Mouse (Mus musculus) gastrocnemius, adult 8-10 months (tissue): Measurements from ENCODE around the gene Foxk1. TPM values are rescaled to one million over a fixed set of nuclear protein-coding genes. Genes with fewer than 3 reads are reported as not detected.

ENCODE experiments used
- DNase-seq, 2 experiments: peaks; one replicate each; pipeline ENCODE4 v3.0.0; 2022; ENCODE audit warnings: low spot score in 2 of 2
- total RNA-seq, 4 experiments: library from RNA; stranded (reverse); gene quantifications; 2 replicates each; pipeline ENCODE4 v1.2.4; 2022

The Foxk1 gene
- total RNA-seq, 4 experiments from 2014 or later, result 15.6 to 20.9 (median 17.7) TPM

DNA sequence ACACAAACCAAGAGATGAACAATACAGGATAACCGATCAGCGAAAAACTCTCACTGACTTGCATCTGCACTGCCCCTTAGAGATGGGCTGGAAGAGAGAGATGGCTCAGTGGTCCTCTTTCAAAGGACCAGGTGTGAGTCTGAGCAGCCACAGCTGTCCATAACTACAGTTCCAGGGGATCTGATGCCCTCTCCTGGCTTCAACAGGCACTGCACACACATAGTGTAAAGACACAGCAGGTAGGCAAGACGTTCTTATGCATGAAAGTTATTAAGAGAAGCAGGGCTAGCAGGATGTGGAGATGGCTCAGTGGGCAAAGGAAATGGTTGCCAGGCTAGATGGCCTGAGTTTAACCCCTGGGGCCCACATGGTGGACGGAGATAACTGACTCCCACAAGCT, 13.6 kb upstream of the Foxk1 start:
- DNase-seq, result no peak

DNA sequence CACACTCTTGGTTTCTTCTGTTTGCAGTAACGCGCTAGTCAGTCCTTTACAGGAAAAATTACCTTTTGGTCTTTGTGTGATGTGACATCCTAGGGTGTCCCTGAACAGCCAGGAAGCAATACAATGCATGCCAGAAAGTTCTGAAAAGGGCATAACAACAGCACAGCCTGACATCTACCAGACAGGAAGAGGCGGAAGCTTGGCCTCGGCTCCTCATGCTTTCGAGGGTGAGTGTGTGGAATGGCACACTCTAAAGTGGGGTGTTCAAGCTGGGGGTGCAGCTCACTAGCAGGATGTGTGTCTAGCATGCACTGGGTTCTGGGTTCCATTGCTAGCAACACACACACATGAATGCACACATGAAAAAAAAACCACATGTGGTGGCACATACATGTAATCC, 9.6 kb upstream of the Foxk1 start:
- DNase-seq, result no peak

DNA sequence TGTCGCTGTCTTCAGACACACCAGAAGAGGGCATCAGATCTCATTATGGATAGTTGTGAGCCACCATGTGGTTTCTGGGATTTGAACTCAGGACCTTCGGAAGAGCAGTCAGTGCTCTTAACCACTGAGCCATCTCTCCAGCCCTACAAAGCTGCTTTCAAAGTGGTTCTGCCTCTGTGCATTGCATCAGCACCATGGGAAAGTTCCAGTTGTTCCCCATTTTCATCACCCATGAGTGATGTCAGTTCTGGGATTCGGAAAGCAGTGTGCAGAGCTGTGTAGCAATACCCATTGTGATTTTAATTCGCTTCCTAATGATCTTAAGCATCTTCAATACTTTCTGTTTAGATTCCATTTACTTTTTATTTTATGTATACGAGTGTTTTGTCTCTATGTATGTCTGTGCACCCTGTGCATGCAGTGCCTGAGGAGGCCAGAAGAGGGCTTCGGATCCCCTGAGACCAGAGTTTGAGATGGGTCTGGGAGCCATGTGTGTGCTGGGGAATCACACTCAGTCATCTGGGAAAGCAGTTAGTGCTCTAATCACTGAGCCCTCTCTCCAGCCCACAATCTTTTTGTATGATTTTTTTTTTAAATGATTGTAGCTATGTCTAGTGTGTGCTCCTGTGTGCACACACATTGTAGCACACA, 6.6 kb upstream of the Foxk1 start:
- DNase-seq, result no peak

- DNase-seq, result no peak
Measured at GRCm38 (mm10) chr5:142395909-142396308, 5.4 kb upstream of the Foxk1 start.

GRCm38 (mm10) chr5:142400181-142400883, 965 bp upstream of the Foxk1 start:
- DNase-seq, result no peak

GRCm38 (mm10) chr5:142401641-142402625, 636 bp downstream of the Foxk1 start:
- no peak for DNase-seq

DNA sequence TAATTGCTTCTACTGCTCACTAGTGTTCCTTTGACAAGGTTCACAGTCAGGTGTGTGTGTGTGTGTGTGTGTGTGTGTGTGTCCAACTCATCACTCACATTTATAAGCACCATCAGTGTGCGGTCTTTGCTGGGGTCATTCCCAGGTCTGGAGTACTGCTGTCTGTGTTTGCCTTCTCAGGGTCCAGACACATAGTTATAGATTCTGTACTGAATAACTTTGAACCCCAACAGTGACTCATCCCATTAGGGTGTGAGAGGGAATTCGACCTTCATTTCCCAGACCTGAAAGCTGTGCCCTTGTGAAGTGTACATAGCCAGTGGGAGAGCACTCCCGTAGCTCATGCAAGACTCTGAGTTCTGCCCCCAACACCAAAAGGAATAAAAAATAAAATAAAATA, 2.4 kb downstream of the Foxk1 start:
- no peak for DNase-seq

DNA sequence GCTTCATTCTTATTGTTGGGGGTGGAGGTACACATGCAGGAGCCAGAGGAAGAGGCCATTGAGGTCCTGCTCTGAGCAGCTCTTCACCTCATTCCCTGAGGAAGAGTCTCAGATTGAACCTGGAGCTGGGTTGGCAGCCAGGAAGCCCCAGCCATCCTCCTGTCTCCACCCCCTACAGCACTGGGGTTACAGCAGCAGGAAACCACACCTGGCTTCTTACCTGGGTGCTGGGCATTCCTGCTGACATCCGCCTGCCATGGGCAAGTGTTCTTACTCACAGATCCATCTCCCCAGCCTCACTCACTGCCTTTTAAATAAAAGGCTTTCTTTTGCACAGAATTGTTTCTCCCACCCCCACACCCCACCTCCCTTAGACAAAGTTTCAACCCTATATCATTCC, 3.0 kb downstream of the Foxk1 start:
- DNase-seq, result no peak

GRCm38 (mm10) chr5:142405426-142405825, 4.1 kb downstream of the Foxk1 start:
- no peak for DNase-seq

- DNase-seq, result no peak
Measured at GRCm38 (mm10) chr5:142406401-142406800, 5.1 kb downstream of the Foxk1 start.

DNA sequence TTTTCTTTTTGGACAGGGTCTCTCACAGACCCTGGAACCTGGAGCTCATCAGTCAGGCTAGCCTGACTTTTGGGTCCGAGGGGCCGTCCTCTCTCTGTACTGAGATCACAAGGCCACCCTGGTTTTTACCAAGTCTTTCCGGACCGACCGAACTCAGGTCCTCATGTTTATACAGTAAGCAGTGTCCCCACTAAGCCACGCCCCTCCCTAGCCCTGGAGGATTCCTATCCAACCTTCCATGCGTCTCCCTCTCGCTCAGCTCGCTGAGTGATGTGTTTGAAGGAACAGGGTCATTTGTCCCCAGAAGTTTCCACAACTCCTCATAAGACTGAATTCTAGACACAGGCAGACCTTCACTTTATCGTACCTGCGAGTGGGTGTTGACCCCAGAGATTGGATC, 5.6 kb downstream of the Foxk1 start:
- DNase-seq, result no peak

GRCm38 (mm10) chr5:142407381-142407780, 6.1 kb downstream of the Foxk1 start:
- no peak for DNase-seq

- DNase-seq, result no peak
Measured at GRCm38 (mm10) chr5:142409169-142409568, 7.9 kb downstream of the Foxk1 start.

DNA sequence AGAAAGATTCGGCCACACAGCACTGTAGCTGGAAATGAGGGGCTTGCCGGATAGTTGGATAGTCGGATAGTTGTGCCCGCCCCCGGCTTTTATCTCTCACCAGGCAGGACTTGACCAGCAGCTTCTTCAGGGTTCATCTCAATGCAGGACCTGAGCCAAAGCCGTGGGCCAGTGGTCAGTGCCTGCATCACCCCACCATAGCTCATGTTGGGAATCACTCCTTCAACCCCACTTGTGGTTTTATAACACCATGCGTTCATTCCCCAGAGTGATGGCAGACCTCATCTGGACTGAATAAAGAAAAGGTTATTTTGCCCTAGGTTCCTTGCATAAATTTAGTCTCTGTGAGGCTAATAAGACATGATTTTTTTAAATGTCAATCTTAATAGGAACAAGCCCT, 9.1 kb downstream of the Foxk1 start:
- no peak for DNase-seq

DNA sequence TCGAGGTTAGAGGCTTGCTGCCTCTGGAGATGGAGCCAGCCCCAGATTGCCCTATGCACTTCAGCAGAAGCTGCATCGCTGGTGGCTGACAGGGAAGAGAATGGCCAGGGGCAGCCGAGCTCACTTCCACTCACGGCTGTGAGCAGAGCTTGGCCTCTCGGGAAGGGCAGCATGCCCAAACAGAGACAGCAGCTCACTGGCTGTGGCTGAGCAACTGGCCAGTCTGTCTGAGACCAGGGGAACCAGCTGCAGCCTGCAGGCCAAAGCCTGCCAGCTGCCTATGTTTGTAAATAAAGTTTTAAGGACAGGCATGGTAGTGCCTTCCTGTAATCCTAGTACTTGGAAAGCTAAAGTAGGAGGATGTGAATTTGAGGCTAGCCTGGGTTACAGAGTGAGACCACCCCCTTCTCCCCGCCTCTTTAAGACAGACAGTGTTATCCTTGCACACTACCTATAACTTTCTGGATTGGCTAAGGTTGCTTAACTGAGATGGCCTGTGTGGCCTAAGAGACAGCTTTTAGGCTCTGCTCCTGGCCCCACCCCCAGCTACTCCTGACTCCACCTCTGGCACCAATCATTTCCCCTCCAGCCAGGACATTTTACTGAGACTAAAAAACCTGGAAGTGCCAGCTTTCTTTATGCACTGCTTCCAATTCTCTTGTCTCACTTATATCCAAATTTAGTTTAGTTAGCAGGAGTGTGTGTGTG, 11.5 kb downstream of the Foxk1 start:
- peak in 1 of 2 experiments; percentile 62 for DNase-seq

- no peak for DNase-seq
Measured at GRCm38 (mm10) chr5:142413723-142414445, 12.6 kb downstream of the Foxk1 start.

DNA sequence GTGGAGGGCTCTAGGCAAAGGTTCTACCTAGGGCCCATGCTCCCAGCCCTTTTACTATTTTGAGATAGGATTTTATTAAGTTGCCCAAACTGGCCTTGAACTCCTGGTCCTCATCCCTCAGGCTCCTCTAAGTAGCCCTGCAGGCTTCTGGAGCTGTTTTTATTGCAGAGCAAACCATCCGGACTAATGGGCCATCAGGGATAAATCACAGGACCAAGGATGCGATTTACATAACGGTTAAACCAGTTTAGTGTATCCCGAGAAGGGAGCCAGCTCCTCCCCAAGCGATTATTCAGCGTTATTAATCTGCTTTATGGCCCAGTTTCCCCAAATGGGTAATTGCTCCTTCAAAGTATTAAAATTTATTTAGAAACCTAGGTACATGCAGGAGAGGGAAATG, 14.1 kb downstream of the Foxk1 start:
- DNase-seq, result no peak

DNA sequence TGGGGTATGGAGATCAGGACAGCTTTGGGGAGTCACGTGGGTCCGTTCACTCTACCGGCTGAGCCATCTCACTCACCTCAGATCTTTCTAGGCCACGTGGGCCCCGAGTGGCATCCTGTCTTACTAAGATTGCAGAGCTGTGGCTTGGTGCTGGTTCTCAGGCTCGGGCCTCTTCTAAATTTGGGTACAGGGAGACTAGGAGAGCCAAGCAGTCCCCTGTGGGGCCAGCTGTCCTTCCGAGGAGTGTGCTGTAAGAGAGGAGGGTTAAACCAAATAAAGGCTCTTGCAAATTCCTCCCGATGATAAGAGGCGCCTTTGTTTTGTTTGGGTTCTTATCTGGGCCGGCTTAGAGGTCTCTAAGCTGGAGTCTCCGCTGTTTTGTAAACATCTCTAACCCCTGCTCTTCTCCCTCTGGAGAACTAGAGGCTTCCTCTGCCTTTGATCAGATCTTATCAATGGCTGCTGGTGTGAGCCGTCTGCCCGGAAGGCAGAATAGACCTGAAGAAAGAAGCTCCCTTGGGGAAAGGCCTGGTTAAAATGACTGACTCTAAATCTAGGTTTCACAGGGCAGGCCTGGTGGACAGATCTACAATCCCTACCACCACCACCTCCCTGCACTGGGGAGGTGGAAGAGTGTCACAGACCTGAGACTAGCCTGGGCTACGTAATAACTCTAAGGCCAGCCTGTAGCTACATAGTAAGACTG, 14.9 kb downstream of the Foxk1 start:
- peak; percentile 41 to 53 for DNase-seq

GRCm38 (mm10) chr5:142417104-142417503, 15.8 kb downstream of the Foxk1 start:
- DNase-seq, result no peak

GRCm38 (mm10) chr5:142417876-142418275, 16.6 kb downstream of the Foxk1 start:
- no peak for DNase-seq
